Mouse (Mus musculus): ENCODE results near the gene Rbfox1. TPM values are rescaled to one million over a fixed set of nuclear protein-coding genes. Genes with fewer than 3 reads are reported as not detected.

The Rbfox1 gene
- total and polyA plus RNA-seq, 3 experiments: not detected

GRCm38 (mm10) chr16:6882683-6883430 lies 997.7 kb downstream of the Rbfox1 start:
- Histone ChIP-seq H3K27me3 (ENCODE audit: control insufficient read depth in 1 of 2, insufficient read depth in 2 of 2, low read length in 2 of 2) (no peaks in the 10 kb centered on the region), H3K79me2 (ENCODE audit: control insufficient read depth, insufficient read depth, low read length, poor library complexity) (no peaks in the 10 kb centered on the region), H3K9ac (ENCODE audit: control insufficient read depth, low read depth, low read length, poor library complexity, severe bottlenecking) (no peak overlapping the region), H3K4me3 (ENCODE audit: control insufficient read depth in 1 of 2, insufficient read depth in 1 of 2, low read depth in 2 of 2, low read length in 2 of 2) (no peak overlapping the region), H3K9me3 (replicated peaks; ENCODE audit: insufficient read depth, low read length) (no peaks in the 10 kb centered on the region), H3K36me3 (ENCODE audit: control insufficient read depth in 1 of 2, insufficient read depth in 2 of 2, low read length in 2 of 2) (no peaks in the 10 kb centered on the region), H3K27ac (ENCODE audit: control insufficient read depth, low read depth, low read length) (no peak overlapping the region), H3K4me1 (ENCODE audit: control insufficient read depth in 1 of 2, insufficient read depth in 2 of 2, low read length in 2 of 2) (no peaks in the 10 kb centered on the region)
- DNase-seq (ENCODE audit: low read depth, low spot score): no peak
- TF ChIP-seq NRF1 (IDR thresholded peaks at IDR 0.05; ENCODE audit: insufficient read depth, low read depth, low read length, poor library complexity, severe bottlenecking) (no peak), POLR2AphosphoS5 (IDR thresholded peaks at IDR 0.05; ENCODE audit: borderline replicate concordance, low read depth, low read length) (no peak), RAD21 (IDR thresholded peaks at IDR 0.05; ENCODE audit: low read depth, low read length) (no peak), ZKSCAN1 (IDR thresholded peaks at IDR 0.05; ENCODE audit: low read depth, low read length) (no peak), POLR2AphosphoS2 (IDR thresholded peaks at IDR 0.05; ENCODE audit: low read length) (no peak), TBP (IDR thresholded peaks at IDR 0.05; ENCODE audit: low read depth, low read length) (no peak), USF1 (IDR thresholded peaks at IDR 0.05; ENCODE audit: low read depth, low read length) (no peak), MEF2A (IDR thresholded peaks at IDR 0.05; ENCODE audit: extremely low read depth, insufficient replicate concordance, low read depth, low read length, poor library complexity, severe bottlenecking) (no peak)

GRCm38 (mm10) chr16:6883798-6884197 lies 998.6 kb downstream of the Rbfox1 start:
- H3K27ac ChIP-seq (ENCODE audit: control insufficient read depth, low read depth, low read length): no peak overlapping the region
- TF ChIP-seq ZNF384 (IDR thresholded peaks at IDR 0.05; ENCODE audit: low read depth, low read length) (no peak), BHLHE40 (IDR thresholded peaks at IDR 0.05; ENCODE audit: borderline replicate concordance, low read depth, low read length) (no peak), MXI1 (IDR thresholded peaks at IDR 0.05; ENCODE audit: low read depth, low read length) (no peak), ZKSCAN1 (IDR thresholded peaks at IDR 0.05; ENCODE audit: low read depth, low read length) (no peak), POLR2AphosphoS5 (IDR thresholded peaks at IDR 0.05; ENCODE audit: borderline replicate concordance, low read depth, low read length) (no peak), NRF1 (IDR thresholded peaks at IDR 0.05; ENCODE audit: insufficient read depth, low read depth, low read length, poor library complexity, severe bottlenecking) (no peak)
- no peak overlapping the region for H3K9ac ChIP-seq (ENCODE audit: control insufficient read depth, low read depth, low read length, poor library complexity, severe bottlenecking)
- no peaks in the 10 kb centered on the region for H3K9me3 ChIP-seq (replicated peaks; ENCODE audit: insufficient read depth, low read length)
- H3K79me2 ChIP-seq (ENCODE audit: control insufficient read depth, insufficient read depth, low read length, poor library complexity): no peaks in the 10 kb centered on the region
- H3K27me3 ChIP-seq (ENCODE audit: control insufficient read depth in 1 of 2, insufficient read depth in 2 of 2, low read length in 2 of 2): no peaks in the 10 kb centered on the region
- H3K4me3 ChIP-seq (ENCODE audit: control insufficient read depth in 1 of 2, insufficient read depth in 1 of 2, low read depth in 2 of 2, low read length in 2 of 2): no peak overlapping the region
- no peaks in the 10 kb centered on the region for H3K4me1 ChIP-seq (ENCODE audit: control insufficient read depth in 1 of 2, insufficient read depth in 2 of 2, low read length in 2 of 2)
- H3K36me3 ChIP-seq (ENCODE audit: control insufficient read depth in 1 of 2, insufficient read depth in 2 of 2, low read length in 2 of 2): no peaks in the 10 kb centered on the region
- DNase-seq (ENCODE audit: low read depth, low spot score): no peak

- no peak overlapping the region for H3K9ac ChIP-seq (ENCODE audit: control insufficient read depth, low read depth, low read length, poor library complexity, severe bottlenecking)
Observed at GRCm38 (mm10) chr16:6885617-6886016, 1000.5 kb downstream of the Rbfox1 start.

More at GRCm38 (mm10) chr16:6885617-6886016, 1000.5 kb downstream of the Rbfox1 start:
- no peak for TF ChIP-seq CHD2 (IDR thresholded peaks at IDR 0.05; ENCODE audit: low read length)
- no peak for TF ChIP-seq EP300 (IDR thresholded peaks at IDR 0.05; ENCODE audit: low read depth in 1 of 2, low read length in 2 of 2)
- TF ChIP-seq JUND (IDR thresholded peaks at IDR 0.05; ENCODE audit: low read depth, low read length): no peak
- no peak for TF ChIP-seq MYB (IDR thresholded peaks at IDR 0.05; ENCODE audit: low read depth, low read length)
- TF ChIP-seq UBTF (IDR thresholded peaks at IDR 0.05; ENCODE audit: borderline replicate concordance, insufficient read depth, low read depth, low read length): no peak
- TF ChIP-seq POLR2A (IDR thresholded peaks at IDR 0.05; ENCODE audit: control insufficient read depth in 1 of 2, insufficient read depth in 1 of 2, low read depth in 1 of 2, low read length in 2 of 2, poor library complexity in 1 of 2): no peak
- TF ChIP-seq USF2 (IDR thresholded peaks at IDR 0.05; ENCODE audit: borderline replicate concordance in 1 of 2, insufficient read depth in 1 of 2, low read depth in 1 of 2, low read length in 2 of 2): no peak
- TF ChIP-seq CHD1 (IDR thresholded peaks at IDR 0.05; ENCODE audit: low read depth, low read length): no peak
- TF ChIP-seq TCF12 (IDR thresholded peaks at IDR 0.05; ENCODE audit: low read depth, low read length): no peak
- no peak for TF ChIP-seq ZC3H11A (IDR thresholded peaks at IDR 0.05; ENCODE audit: low read depth, low read length)
- Histone ChIP-seq H3K36me3 (ENCODE audit: control insufficient read depth in 1 of 2, insufficient read depth in 2 of 2, low read length in 2 of 2) (no peaks in the 10 kb centered on the region), H3K4me1 (ENCODE audit: control insufficient read depth in 1 of 2, insufficient read depth in 2 of 2, low read length in 2 of 2) (no peaks in the 10 kb centered on the region), H3K9me3 (replicated peaks; ENCODE audit: insufficient read depth, low read length) (no peaks in the 10 kb centered on the region), H3K27me3 (ENCODE audit: control insufficient read depth in 1 of 2, insufficient read depth in 2 of 2, low read length in 2 of 2) (no peaks in the 10 kb centered on the region), H3K79me2 (ENCODE audit: control insufficient read depth, insufficient read depth, low read length, poor library complexity) (no peaks in the 10 kb centered on the region), H3K27ac (ENCODE audit: control insufficient read depth, low read depth, low read length) (no peak overlapping the region), H3K4me3 (ENCODE audit: control insufficient read depth in 1 of 2, insufficient read depth in 1 of 2, low read depth in 2 of 2, low read length in 2 of 2) (no peak overlapping the region)
- no peak for DNase-seq (ENCODE audit: low read depth, low spot score)
